Mouse (Mus musculus): ENCODE results near the gene Etv5.

Gene Etv5

GRCm38 (mm10) chr16:22439499-22440177, at the start of gene Etv5:
Gene Etv5 (minus strand): TSS chr16:22439719.
- peak; percentile 99 for DNase-seq (ENCODE audit: low spot score in 2 of 2)

GRCm38 (mm10) chr16:22483900-22484299, 44.4 kb upstream of the Etv5 start:
- DNase-seq (ENCODE audit: low spot score in 2 of 2), result peak; percentile 43 to 46

- no peak for DNase-seq (ENCODE audit: low spot score in 2 of 2)
These were observed 39.8 kb upstream of the Etv5 start for GRCm38 (mm10) chr16:22479322-22479721.

- DNase-seq (ENCODE audit: low spot score in 2 of 2), result no peak
These were observed 32.2 kb upstream of the Etv5 start for GRCm38 (mm10) chr16:22471728-22472127.

GRCm38 (mm10) chr16:22469385-22469784, 29.9 kb upstream of the Etv5 start:
- DNase-seq (ENCODE audit: low spot score in 2 of 2), result no peak

GRCm38 (mm10) chr16:22467111-22467510, 27.6 kb upstream of the Etv5 start:
- no peak for DNase-seq (ENCODE audit: low spot score in 2 of 2)

- no peak for DNase-seq (ENCODE audit: low spot score in 2 of 2)
These were observed 26.9 kb upstream of the Etv5 start for GRCm38 (mm10) chr16:22466381-22466780.

GRCm38 (mm10) chr16:22462220-22462619, 22.7 kb upstream of the Etv5 start:
- DNase-seq (ENCODE audit: low spot score in 2 of 2), result peak; percentile 19 to 38

GRCm38 (mm10) chr16:22461728-22462127, 22.2 kb upstream of the Etv5 start:
- DNase-seq (ENCODE audit: low spot score in 2 of 2), result no peak

- DNase-seq (ENCODE audit: low spot score in 2 of 2), result no peak
These were observed 21.4 kb upstream of the Etv5 start for GRCm38 (mm10) chr16:22460960-22461359.

- DNase-seq (ENCODE audit: low spot score in 2 of 2), result no peak
These were observed 12.6 kb upstream of the Etv5 start for GRCm38 (mm10) chr16:22452082-22452481.

GRCm38 (mm10) chr16:22448093-22448492, 8.6 kb upstream of the Etv5 start:
- no peak for DNase-seq (ENCODE audit: low spot score in 2 of 2)

GRCm38 (mm10) chr16:22444786-22445185, 5.3 kb upstream of the Etv5 start:
- no peak for DNase-seq (ENCODE audit: low spot score in 2 of 2)

GRCm38 (mm10) chr16:22442202-22442601, 2.7 kb upstream of the Etv5 start:
- DNase-seq (ENCODE audit: low spot score in 2 of 2), result no peak

GRCm38 (mm10) chr16:22441317-22441716, 1.8 kb upstream of the Etv5 start:
- DNase-seq (ENCODE audit: low spot score in 2 of 2), result no peak

GRCm38 (mm10) chr16:22440269-22440668, 750 bp upstream of the Etv5 start:
- DNase-seq (ENCODE audit: low spot score in 2 of 2), result peak; percentile 61 to 65

- peak; percentile 67 to 74 for DNase-seq (ENCODE audit: low spot score in 2 of 2)
These were observed 812 bp downstream of the Etv5 start for GRCm38 (mm10) chr16:22438441-22439373.

- no peak for DNase-seq (ENCODE audit: low spot score in 2 of 2)
These were observed 3.4 kb downstream of the Etv5 start for GRCm38 (mm10) chr16:22436106-22436505.

GRCm38 (mm10) chr16:22434530-22434929, 5.0 kb downstream of the Etv5 start:
- DNase-seq (ENCODE audit: low spot score in 2 of 2), result no peak

GRCm38 (mm10) chr16:22433944-22434343, 5.6 kb downstream of the Etv5 start:
- no peak for DNase-seq (ENCODE audit: low spot score in 2 of 2)

- DNase-seq (ENCODE audit: low spot score in 2 of 2), result no peak
These were observed 7.7 kb downstream of the Etv5 start for GRCm38 (mm10) chr16:22431773-22432172.

GRCm38 (mm10) chr16:22431335-22431734, 8.2 kb downstream of the Etv5 start:
- DNase-seq (ENCODE audit: low spot score in 2 of 2), result no peak
